Mouse (Mus musculus) ES-E14 (cell line): ENCODE data around the gene Stx11.

Experiments used
- CHD2 ChIP-seq: IDR thresholded peaks from 2 replicates; pipeline ENCODE4 v1.6.1; 2014; ENCODE audit warnings: mild to moderate bottlenecking, low read depth, low read length, inconsistent platforms
- HCFC1 ChIP-seq: IDR thresholded peaks from 2 replicates; pipeline ENCODE4 v1.6.1; 2012; ENCODE audit warnings: low read length, inconsistent platforms, borderline replicate concordance; ENCODE audit not compliant: insufficient read depth
- ZC3H11A ChIP-seq: IDR thresholded peaks from 2 replicates; pipeline ENCODE4 v1.6.1; 2012; ENCODE audit warnings: low read depth, mild to moderate bottlenecking, inconsistent platforms, low read length, borderline replicate concordance

DNA sequence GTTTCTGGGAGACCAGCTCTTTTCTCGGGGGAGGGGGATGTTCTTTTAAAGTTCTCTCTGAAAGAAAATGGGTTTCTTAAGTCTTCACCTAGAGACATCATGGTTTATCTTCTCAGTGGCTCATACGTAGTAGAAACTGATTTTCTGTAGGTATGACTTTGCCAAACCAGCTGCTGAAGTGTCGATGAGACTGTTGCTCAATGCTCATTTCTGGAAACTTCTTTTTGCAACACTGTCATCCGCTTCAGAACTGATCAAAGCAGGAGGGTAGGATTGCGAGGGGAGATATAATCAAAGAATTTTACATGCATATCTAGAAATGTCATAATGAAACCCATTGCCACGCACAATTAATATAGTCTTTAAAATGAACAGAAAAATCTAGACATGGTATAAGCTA, 10.5 kb upstream of the Stx11 start:
- TF ChIP-seq CHD2: no peak
- no peak for TF ChIP-seq ZC3H11A
- TF ChIP-seq HCFC1: no peak
